Mouse (Mus musculus): ENCODE measurements around the gene Angptl2.

Angptl2 gene

DNA sequence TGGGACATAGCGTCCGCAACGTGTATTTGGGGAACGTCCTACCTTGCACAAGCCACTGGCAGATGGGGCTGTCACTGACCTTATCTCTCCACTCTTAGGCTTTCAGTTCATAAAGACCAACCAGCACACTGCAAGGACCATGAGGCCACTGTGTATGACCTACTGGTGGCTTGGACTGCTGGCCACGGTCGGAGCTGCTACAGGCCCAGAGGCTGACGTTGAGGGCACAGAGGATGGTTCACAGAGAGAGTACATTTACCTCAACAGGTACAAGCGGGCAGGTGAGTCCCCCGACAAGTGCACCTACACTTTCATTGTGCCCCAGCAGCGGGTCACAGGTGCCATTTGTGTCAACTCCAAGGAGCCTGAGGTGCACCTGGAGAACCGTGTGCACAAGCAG, 12.2 kb downstream of the Angptl2 start:
- in situ Hi-C loops (cut with MboI, MseI), result no loop called here

- in situ Hi-C loops (cut with MboI, MseI), result no loop called here
These were observed 12.7 kb downstream of the Angptl2 start for GRCm38 (mm10) chr2:33228551-33228950.

GRCm38 (mm10) chr2:33230701-33231100, 14.8 kb downstream of the Angptl2 start:
- in situ Hi-C loops (cut with MboI, MseI), result no loop called here

DNA sequence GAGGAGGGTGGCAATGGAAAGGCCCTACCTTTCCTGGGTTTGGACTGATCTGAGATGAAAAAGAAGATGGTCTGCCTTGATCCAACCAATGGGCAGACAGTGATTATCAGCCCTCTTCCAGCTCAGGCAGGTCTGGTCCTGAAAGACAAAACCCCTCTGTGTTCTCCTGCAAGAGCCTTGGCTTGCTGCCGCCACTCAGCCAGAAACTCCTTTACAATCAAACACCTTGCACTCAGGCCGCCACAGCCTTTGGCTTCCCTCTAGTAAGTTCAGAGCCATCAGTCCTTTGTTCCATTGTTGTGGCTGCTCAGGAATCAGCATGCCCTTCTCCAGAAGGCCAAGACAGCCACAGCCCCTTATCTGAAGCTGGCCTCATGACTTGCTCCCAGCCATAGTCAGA, 15.9 kb downstream of the Angptl2 start:
- in situ Hi-C loops (cut with MboI, MseI), result no loop called here

DNA sequence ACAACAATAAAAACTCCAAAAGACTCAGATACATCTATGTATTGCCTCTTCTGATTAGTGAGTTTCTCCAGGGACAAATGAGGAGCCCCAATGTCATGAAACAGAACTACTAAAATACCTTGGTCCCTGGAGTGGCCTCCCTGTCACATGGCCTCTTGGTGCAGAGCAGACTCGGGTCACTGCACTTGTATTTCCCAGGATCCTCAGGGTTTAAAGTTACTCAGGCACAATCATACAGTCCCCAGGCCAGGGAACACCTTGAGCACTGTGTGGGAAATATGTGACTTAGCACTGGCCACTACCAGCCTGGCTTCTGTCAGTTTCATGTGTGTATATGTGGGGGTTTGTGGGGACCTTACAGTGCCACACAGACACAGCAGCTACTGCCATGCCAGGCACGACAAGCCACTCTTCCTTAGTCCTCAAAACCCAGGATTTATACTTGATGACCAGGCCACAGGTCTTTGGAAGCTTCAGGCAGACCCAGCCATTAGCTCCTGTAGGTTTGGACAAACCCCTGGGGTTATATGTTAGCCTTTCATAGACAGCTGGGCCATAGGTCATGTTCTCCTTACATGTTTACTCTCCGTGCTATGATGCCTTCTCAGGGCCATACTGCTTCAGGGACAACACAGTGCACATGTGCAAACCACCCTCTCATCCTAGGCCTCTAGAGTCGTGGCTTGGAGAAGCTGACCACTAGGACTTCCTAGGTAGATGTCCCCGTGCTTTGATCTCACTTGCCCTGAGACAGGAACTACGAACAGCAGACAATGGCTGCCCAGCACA, 17.1 kb downstream of the Angptl2 start:
- in situ Hi-C loops (cut with MboI, MseI), result no loop called here

DNA sequence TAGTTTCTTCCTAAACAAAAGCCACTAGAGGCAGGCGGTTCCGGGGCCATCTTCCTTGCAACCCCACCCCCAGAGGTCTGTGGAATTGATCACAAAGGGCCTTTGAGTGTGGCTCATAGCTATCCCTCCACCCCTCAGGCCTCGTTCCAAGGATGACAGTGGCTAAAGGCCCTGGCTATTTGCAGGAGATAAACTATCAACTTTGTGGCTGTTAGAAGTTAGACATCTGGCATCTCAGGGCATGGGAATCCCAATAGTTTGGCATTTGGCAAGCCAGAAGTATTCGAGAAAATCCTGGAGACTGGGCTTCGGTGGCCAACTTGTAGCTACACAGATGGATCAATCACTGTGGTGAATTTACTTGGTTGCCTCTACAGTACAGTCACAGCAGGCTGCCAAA, 18.0 kb downstream of the Angptl2 start:
- in situ Hi-C loops (cut with MboI, MseI), result no loop called here

GRCm38 (mm10) chr2:33234848-33235247, 19.0 kb downstream of the Angptl2 start:
- in situ Hi-C loops (cut with MboI, MseI), result no loop called here

DNA sequence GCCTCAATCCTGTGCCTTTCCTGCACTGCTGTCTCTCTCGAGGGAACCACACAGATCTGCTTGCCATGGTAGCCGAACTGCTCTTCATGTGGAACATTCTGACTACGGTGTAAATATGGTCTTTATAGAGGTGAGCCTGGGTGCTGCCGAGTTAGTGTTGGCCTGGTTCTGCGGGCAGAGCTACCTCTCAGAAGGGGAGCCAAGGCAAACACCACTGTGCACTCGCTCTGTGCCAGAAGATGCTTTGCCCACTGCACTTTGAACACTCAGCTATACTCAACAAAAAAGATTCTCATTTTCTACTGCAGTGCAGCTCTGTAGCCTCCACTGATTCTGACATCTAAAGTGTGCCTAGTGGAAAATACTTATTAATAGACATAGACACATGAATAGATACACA, 21.7 kb downstream of the Angptl2 start:
- in situ Hi-C loops (cut with MboI, MseI), result no loop called here

- in situ Hi-C loops (cut with MboI, MseI), result no loop called here
These were observed 29.0 kb downstream of the Angptl2 start for GRCm38 (mm10) chr2:33244880-33245279.

- in situ Hi-C loops (cut with MboI, MseI), result no loop called here
These were observed 29.5 kb downstream of the Angptl2 start for GRCm38 (mm10) chr2:33245350-33245749.

GRCm38 (mm10) chr2:33246841-33247240, 31.0 kb downstream of the Angptl2 start:
- in situ Hi-C loops (cut with MboI, MseI), result no loop called here

- in situ Hi-C loops (cut with MboI, MseI), result no loop called here
These were observed 32.7 kb downstream of the Angptl2 start for GRCm38 (mm10) chr2:33248549-33248948.

DNA sequence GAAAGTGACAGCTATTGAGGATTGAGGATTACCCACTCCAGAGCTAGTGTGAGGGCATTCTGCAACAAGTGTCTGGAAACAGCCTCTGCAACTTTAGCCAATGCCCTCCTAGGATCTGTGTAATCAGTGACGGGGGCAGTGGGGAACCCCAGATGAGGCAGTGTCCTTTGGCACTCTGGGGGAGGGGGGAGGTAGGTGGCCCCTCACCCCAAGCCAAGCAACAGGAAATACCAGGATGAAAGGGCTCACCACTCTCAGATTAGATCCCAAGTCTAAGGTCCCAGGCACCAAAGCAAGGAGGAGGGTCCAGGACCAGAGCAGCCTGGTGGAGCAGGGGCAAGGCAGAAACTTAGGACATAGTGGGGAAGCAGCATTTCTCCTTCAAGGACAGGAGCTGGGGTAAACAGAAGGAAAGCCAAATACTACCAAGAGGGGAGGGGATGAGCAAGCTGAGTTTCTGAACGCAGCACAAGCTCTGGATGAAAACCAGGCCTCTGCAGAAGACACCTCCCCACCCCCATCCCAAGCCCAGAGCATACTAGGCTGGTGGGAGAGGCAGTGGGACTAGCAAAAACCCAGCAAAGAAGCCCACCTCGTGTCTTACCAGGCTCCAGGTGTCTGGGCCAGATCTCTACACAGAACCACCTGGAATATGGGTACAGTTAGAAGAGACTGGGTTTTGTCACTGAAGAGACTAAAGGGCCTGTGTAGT, 34.2 kb downstream of the Angptl2 start:
- in situ Hi-C loops (cut with MboI, MseI), result no loop called here

DNA sequence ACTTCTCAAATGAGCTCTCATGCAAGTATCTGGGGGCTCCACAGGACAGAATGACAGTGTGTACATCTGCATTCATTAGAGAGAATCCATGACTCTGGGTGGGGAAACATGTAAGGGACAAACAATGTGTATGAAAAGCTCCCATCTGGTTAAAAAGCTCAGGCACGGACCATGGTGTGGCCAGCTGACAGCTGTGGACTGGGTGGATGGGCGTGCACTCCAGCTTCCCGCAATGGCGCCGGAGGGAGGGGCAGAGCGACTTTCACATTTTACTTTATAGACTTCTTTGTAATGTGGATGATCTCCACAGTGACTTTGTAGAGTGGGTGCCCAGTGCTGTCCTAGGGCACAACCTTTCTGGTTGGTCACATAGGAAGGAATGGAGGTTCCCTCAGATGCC, 36.9 kb downstream of the Angptl2 start:
- in situ Hi-C loops (cut with MboI, MseI), result no loop called here

DNA sequence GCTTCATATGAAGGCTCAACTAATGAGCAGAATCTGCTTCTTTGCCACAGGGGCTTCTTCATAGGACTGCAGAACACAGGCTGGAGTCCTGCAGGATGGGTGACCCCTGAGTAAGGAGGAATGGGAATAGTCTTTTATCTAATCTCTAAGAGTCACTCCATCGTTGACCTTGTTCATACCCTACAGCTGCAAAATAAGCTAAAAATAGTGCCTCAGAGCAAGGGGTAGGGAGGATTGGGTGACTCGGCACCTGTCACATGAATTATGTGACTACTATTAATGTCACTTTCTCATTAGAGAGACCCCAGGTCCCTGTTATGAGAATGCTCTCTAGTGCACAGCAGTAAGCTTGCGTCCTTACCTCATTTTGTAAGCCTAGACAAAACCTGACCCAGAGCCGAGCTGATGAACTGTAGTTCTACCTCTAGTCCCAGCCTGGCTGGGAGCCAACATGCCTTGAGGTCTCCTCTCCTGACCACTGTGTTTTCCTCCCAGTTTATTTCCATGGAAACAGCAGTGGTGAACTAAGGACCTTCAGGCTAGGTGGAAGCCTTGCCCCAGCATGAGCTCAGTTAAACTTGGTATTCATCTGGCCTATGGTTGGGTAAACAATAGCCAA, 37.8 kb downstream of the Angptl2 start:
- in situ Hi-C loops (cut with MboI, MseI), result no loop called here

DNA sequence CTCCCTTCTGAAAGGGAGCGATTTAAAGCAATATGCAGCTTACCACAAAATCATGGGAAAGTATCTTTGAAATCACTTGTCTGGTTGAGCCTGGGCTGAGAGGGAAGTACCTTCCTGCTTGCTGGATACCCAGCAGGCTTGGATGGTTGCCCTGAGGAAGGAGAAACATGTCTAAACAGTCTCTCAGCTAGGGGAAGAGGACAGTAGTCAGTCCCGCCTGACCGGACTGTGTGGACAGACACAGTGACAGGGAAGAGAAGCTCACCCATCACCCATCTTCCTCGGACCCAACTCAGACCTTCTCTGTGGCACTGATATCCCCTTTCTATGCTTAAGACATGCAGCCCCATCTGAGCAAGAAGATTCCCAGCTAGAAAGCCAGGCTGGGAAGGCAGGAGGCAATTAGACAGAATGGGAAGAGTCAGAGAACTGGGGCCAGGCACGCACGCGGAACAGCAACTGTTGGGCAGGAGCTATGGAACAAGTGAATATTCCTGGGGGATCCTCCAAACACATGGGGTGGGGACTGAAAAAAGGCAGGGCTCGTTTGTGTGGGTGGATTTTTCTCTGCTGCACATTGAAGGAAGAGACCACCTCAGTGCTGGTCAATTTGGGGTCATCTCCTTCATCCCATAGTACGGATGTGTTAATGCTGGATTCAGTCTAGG, 38.6 kb downstream of the Angptl2 start:
- in situ Hi-C loops (cut with MboI, MseI), result no loop called here

DNA sequence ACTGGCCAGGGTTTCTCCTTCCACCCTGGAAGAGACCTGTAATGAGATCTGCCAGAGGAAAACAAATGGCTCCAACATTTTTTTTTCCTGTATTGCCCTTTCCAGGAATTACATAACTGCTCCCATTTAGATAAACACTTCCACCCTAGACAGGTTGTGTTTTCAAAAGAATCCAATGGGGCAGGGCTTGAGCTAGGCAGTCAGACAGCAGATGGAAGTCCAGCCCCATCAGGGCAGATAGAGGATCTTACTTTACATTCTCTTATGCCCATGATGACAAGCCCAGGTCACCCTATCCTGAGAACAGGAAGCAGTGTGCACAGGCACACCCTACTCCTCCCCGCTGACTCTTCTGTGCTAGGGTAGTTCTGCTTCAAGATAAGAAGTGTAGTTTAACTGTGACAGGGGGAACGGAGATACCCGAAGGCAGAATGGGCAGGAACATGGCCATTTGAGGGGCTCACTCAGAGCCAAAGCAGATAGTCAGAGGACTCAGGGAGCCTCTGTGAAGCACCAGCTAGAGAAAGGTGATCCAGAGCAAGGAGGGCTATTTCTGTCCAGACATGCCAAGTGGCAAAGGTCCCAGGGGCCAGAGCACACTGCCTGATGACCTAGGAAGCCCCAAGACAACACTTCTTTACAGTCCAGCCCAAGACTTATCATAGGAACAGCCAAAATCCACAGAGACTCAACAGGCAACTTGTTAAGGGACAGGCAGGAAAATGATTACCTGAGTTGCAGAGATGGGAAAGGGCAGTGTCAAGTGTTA, 41.1 kb downstream of the Angptl2 start:
- in situ Hi-C loops (cut with MboI, MseI), result no loop called here

DNA sequence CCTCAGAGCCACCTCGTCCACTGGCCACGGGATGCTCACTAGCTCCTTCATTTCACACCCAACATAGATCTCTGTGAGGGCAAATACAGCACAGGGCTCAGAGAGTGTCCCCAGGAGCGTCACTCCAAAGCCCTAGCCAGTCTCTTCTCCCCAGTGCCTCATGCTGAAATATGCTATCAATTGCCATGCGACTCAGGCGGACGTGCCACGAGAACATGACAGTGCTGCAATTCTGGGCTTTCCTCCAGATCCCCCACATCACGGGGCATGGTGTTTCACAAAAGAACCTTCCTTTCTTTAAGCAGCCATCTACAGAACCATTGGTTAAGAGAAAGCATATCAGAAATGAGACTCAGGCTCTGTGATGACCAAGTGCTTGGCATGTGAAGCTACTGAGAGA, 44.9 kb downstream of the Angptl2 start:
- in situ Hi-C loops (cut with MboI, MseI), result no loop called here

DNA sequence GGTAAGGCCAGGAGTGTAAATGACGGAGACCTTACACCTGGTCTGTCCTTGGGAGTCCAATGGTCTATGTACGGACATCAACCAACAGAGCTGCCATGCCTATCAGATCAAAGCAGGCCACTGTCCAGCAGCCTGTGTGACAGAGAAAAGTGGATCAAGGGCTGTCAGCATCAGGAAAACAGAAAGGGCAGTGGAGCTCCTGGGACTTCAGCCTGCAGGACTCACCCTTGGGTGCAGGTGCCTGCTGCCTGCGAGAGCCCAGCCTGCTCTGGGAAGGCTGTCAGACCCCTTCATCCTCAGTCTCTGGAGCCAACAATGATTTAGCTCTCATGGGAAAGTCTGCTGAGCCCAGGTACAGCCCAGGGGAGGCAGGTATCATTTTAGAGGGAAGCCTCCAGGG, 45.6 kb downstream of the Angptl2 start:
- in situ Hi-C loops (cut with MboI, MseI), result no loop called here

GRCm38 (mm10) chr2:33265793-33266192, 49.9 kb downstream of the Angptl2 start:
- in situ Hi-C loops (cut with MboI, MseI), result no loop called here

- in situ Hi-C loops (cut with MboI, MseI), result no loop called here
These were observed 51.2 kb downstream of the Angptl2 start for GRCm38 (mm10) chr2:33267075-33267474.
